Mouse (Mus musculus): ENCODE measurements at regions not wholly inside any gene's neighbourhood (a gene's known extent, or its start where the extent isn't known, plus 50 kb on each side); places are given as distances from the start of the nearest gene placed in this dataset.

- no peak for DNase-seq (ENCODE audit: low spot score in 2 of 2)
Measured at GRCm38 (mm10) chr13:100943206-100943848, 110.1 kb upstream of the Slc30a5 start.

- DNase-seq (ENCODE audit: low spot score in 2 of 2), result no peak
Measured at GRCm38 (mm10) chr13:100940791-100941190, 107.6 kb upstream of the Slc30a5 start.

- peak in 1 of 2 experiments; percentile 28 for DNase-seq (ENCODE audit: low spot score in 2 of 2)
Measured at GRCm38 (mm10) chr13:100939677-100940076, 106.5 kb upstream of the Slc30a5 start.

GRCm38 (mm10) chr13:100933265-100933664 is 100.0 kb upstream of the Slc30a5 start:
- DNase-seq (ENCODE audit: low spot score in 2 of 2), result no peak

GRCm38 (mm10) chr13:100899566-100899965 is 66.3 kb upstream of the Slc30a5 start:
- DNase-seq (ENCODE audit: low spot score in 2 of 2), result no peak

- no peak for DNase-seq (ENCODE audit: low spot score in 2 of 2)
Measured at GRCm38 (mm10) chr13:100893871-100894270, 60.6 kb upstream of the Slc30a5 start.

GRCm38 (mm10) chr13:100893096-100893495 is 59.9 kb upstream of the Slc30a5 start:
- DNase-seq (ENCODE audit: low spot score in 2 of 2), result no peak

- no peak for DNase-seq (ENCODE audit: low spot score in 2 of 2)
Measured at GRCm38 (mm10) chr13:100892647-100893071, 59.4 kb upstream of the Slc30a5 start.

GRCm38 (mm10) chr13:100892204-100892603 is 59.0 kb upstream of the Slc30a5 start:
- DNase-seq (ENCODE audit: low spot score in 2 of 2), result peak; percentile 55 to 69

GRCm38 (mm10) chr13:100890457-100890856 is 57.2 kb upstream of the Slc30a5 start:
- no peak for DNase-seq (ENCODE audit: low spot score in 2 of 2)

GRCm38 (mm10) chr13:100888481-100888880 is 55.3 kb upstream of the Slc30a5 start:
- DNase-seq (ENCODE audit: low spot score in 2 of 2), result no peak

GRCm38 (mm10) chr13:100883711-100884110 is 50.5 kb upstream of the Slc30a5 start:
- no peak for DNase-seq (ENCODE audit: low spot score in 2 of 2)

Data from gastrocnemius, postnatal 4 days (tissue).